Mouse (Mus musculus): Measurements from ENCODE around the gene Rgs6.

- TF ChIP-seq POLR2A (IDR thresholded peaks at IDR 0.05; ENCODE audit: borderline replicate concordance, extremely low read depth, insufficient read depth, insufficient read length, poor library complexity, severe bottlenecking) (no peak), CTCF (IDR thresholded peaks at IDR 0.05; ENCODE audit: borderline replicate concordance, extremely low read depth, insufficient read depth, insufficient read length) (no peak)
These were observed 590.7 kb downstream of the Rgs6 start for GRCm38 (mm10) chr12:83178770-83179169.

Data from brain, embryonic 14.5 days (tissue).